22 mouse cellular contexts compared by ENCODE assay signal in the genomic region with DNA sequence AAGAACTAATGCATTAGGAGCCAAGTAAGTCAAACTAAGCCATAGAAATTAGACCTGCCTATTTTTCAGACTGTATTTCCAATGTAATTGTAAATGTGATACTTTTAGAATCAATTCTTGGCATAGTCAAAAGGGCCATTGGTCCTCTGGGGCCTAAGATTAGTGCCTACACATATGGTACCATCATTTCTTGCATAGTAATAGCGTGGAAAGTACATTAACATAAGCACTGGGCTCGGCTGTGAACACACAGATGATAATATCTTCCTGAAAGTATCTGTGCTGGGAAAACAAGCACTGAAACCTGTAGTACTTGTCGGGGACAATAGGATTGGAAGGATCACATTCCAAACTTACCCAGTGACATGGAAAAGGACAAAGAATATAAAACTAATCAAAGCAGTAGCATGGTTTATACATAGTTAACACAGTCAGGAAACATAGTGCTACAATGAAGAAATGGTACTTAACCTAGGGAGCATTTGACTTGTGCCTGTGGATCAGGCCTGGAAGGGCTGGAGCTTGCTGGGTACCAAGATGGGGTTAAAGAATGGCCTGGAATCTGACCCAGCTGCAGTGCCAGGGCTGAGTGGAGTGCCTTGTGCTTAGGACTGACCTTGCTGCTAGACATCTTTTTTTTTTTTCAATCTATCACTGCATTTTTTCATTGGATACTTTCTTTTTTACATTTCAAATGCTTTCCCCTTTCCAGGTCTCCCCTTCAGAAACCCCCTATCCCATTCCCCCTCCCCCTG. TPM values are rescaled to one million over a fixed set of nuclear protein-coding genes. Genes with fewer than 3 reads are reported as not detected.
A peak's percentile ranks its signal among the peaks of the same experiment; 100 is the strongest.
DNase-seq lines count a peak whose midpoint lies in the region; ATAC-seq and TF ChIP-seq lines count a peak whose summit lies in the region.
"Had no signal": no experiment of that assay in that cellular context is flagged by ENCODE, and none has a peak within 500 bp of the region (broad histone marks: within the 10 kb centered on the region; RNA-seq: fewer than 3 reads in every experiment).

No protein-coding gene starts in this region.

- 0 out of 2 replicates have a peak overlapping the region, but pooled peaks have one; percentile 28 for H3K27ac ChIP-seq in heart, embryonic 13.5 days (replicated peaks)
- peak overlapping the region; percentile 24; the same call in 1 of the 2 replicates for H3K27ac ChIP-seq in layer of hippocampus, adult 2 months
- H3K27ac ChIP-seq in midbrain, embryonic 14.5 days (replicated peaks; ENCODE audit: low read depth, low read length): no peak overlapping the region
- no peak overlapping the region for H3K27ac ChIP-seq in midbrain, postnatal 0 days (ENCODE audit: low read depth, low read length)
- H3K27ac ChIP-seq: forebrain, embryonic 10.5 days; hindbrain, postnatal 0 days had no signal

- H3K9me3 ChIP-seq in heart, embryonic 13.5 days: no peaks in the 10 kb centered on the region
- H3K9me3 ChIP-seq in midbrain, embryonic 14.5 days (ENCODE audit: control insufficient read depth, low read length): no peaks in the 10 kb centered on the region
- no peaks in the 10 kb centered on the region for H3K9me3 ChIP-seq in midbrain, postnatal 0 days (ENCODE audit: low read length)
- H3K9me3 ChIP-seq: forebrain, embryonic 10.5 days; heart, embryonic 12.5 days had no signal

- 74% methylated on average over 3 of the region's 3 CpGs for WGBS in heart, embryonic 13.5 days
- 34% methylated on average over 3 of the region's 3 CpGs for WGBS in midbrain, embryonic 14.5 days
- WGBS in midbrain, postnatal 0 days: 48% methylated on average over 3 of the region's 3 CpGs

- H3K9ac ChIP-seq in heart, embryonic 13.5 days: no peak overlapping the region
- H3K9ac ChIP-seq in midbrain, embryonic 14.5 days (replicated peaks; ENCODE audit: low read length): no peak overlapping the region
- H3K9ac ChIP-seq in midbrain, postnatal 0 days (replicated peaks; ENCODE audit: low read length, poor library complexity, severe bottlenecking): no peak overlapping the region
- H3K9ac ChIP-seq: forebrain, postnatal 0 days; heart, embryonic 12.5 days had no signal

- no peaks in the 10 kb centered on the region for H3K27me3 ChIP-seq in heart, embryonic 13.5 days (replicated peaks)
- no peaks in the 10 kb centered on the region for H3K27me3 ChIP-seq in midbrain, embryonic 14.5 days (ENCODE audit: control insufficient read depth, insufficient read depth, low read length)
- H3K27me3 ChIP-seq in midbrain, postnatal 0 days (ENCODE audit: insufficient read depth, low read length): no peaks in the 10 kb centered on the region
- H3K27me3 ChIP-seq: CH12.LX; heart, embryonic 12.5 days had no signal

- no peak for DNase-seq in heart, postnatal 4 days
- no peak for DNase-seq in layer of hippocampus, adult 2 months (ENCODE audit: low spot score in 2 of 2)
- no peak for DNase-seq in layer of hippocampus, adult 18-20 months (ENCODE audit: low spot score in 2 of 2)
- peak; percentile 31 for DNase-seq in midbrain, embryonic 14.5 days
- DNase-seq in midbrain, postnatal 0 days (ENCODE audit: low spot score): no peak
- no peak for DNase-seq in T-cell, adult 2 months (ENCODE audit: low spot score)
- DNase-seq: adrenal gland, postnatal 36 days; cerebellum, adult 11-12 months; cerebellum, postnatal 14 days; forebrain, postnatal 0 days; thymus, postnatal 36 days had no signal

- peaks cover 82% of the 10 kb centered on the region for H3K36me3 ChIP-seq in heart, embryonic 13.5 days
- peaks cover 11% of the 10 kb centered on the region; the same call in 1 of the 2 replicates for H3K36me3 ChIP-seq in midbrain, embryonic 14.5 days (ENCODE audit: control insufficient read depth, insufficient read depth, low read length)
- H3K36me3 ChIP-seq in midbrain, postnatal 0 days (ENCODE audit: insufficient read depth, low read length): peaks cover 5% of the 10 kb centered on the region; the same call in 1 of the 2 replicates

- no peak for ATAC-seq in heart, embryonic 13.5 days (ENCODE audit: extremely low read depth, insufficient number of reproducible peaks, low FRiP score, low TSS enrichment)
- ATAC-seq in midbrain, embryonic 14.5 days (ENCODE audit: low FRiP score, low TSS enrichment): no peak
- ATAC-seq in midbrain, postnatal 0 days (ENCODE audit: low FRiP score): no peak
- ATAC-seq: forebrain, postnatal 0 days; hindbrain, postnatal 0 days had no signal

- no peak overlapping the region for H3K4me3 ChIP-seq in heart, embryonic 13.5 days
- H3K4me3 ChIP-seq in layer of hippocampus, adult 2 months: no peak overlapping the region
- H3K4me3 ChIP-seq in midbrain, embryonic 14.5 days (replicated peaks; ENCODE audit: low read depth, low read length): no peak overlapping the region
- H3K4me3 ChIP-seq in midbrain, postnatal 0 days (ENCODE audit: low read depth, low read length): no peak overlapping the region
- H3K4me3 ChIP-seq: forebrain, embryonic 10.5 days; heart, embryonic 12.5 days had no signal

- H3K4me2 ChIP-seq in heart, embryonic 13.5 days: no peak overlapping the region
- H3K4me2 ChIP-seq in midbrain, embryonic 14.5 days (ENCODE audit: low read length): no peak overlapping the region
- H3K4me2 ChIP-seq in midbrain, postnatal 0 days (ENCODE audit: low read depth, low read length, poor library complexity, severe bottlenecking): no peak overlapping the region
- H3K4me2 ChIP-seq: heart, embryonic 12.5 days; liver, embryonic 11.5 days had no signal

- peaks cover 6% of the 10 kb centered on the region; the same call in 1 of the 2 replicates for H3K4me1 ChIP-seq in heart, embryonic 13.5 days
- no peaks in the 10 kb centered on the region for H3K4me1 ChIP-seq in midbrain, embryonic 14.5 days (ENCODE audit: control insufficient read depth, insufficient read depth, low read length)
- H3K4me1 ChIP-seq in midbrain, postnatal 0 days (ENCODE audit: insufficient read depth, low read length): no peaks in the 10 kb centered on the region
- H3K4me1 ChIP-seq: heart, embryonic 12.5 days had no signal

- no peak for TF ChIP-seq CTCF in layer of hippocampus, adult 2 months (conservative IDR thresholded peaks at IDR 0.05)
- no peak for TF ChIP-seq CTCF in midbrain, postnatal 0 days (IDR thresholded peaks at IDR 0.05)

RNA-seq across cellular contexts. Expression of a gene that starts 29.6 kb away (rescaled TPM):
- 6.4 and 6.9 TPM in 2 replicates for polyA plus RNA-seq in heart, embryonic 13.5 days (2015; fragmentation: Nextera tagmentation; extraction: Ambion mirVana)
- 10 to 100 TPM; 23.3 to 27.4 TPM for total RNA-seq in heart, postnatal 4 days (2021)
- total RNA-seq in layer of hippocampus, adult 2 months (2021): 10 to 100 TPM; 41.4 to 44.0 TPM
- 10 to 100 TPM; 41.9 to 44.6 TPM for total RNA-seq in layer of hippocampus, adult 18-20 months (2021)
- 2.9 and 5.1 TPM in 2 replicates for polyA plus RNA-seq in midbrain, embryonic 14.5 days (2014; fragmentation: Nextera tagmentation; extraction: Ambion mirVana)
- total RNA-seq in midbrain, postnatal 0 days (2014; rRNA removed): 9.7 and 10.0 TPM in 2 replicates
- polyA plus RNA-seq in midbrain, postnatal 0 days (2015; fragmentation: Nextera tagmentation; extraction: Ambion mirVana): 3.4 TPM in 2 replicates

RNA-seq across cellular contexts. Expression of a gene that starts 42.9 kb away (rescaled TPM):
- polyA plus RNA-seq in heart, embryonic 13.5 days (2015; fragmentation: Nextera tagmentation; extraction: Ambion mirVana): 0.24 and 0.28 TPM in 2 replicates
- total RNA-seq in heart, postnatal 4 days (2021): not detected
- under 1 TPM in 1 of 2 experiments, not detected in 1; 0.37 TPM for total RNA-seq in layer of hippocampus, adult 2 months (2021)
- total RNA-seq in layer of hippocampus, adult 18-20 months (2021): under 1 TPM in 1 of 2 experiments, not detected in 1; 0.10 TPM
- polyA plus RNA-seq in midbrain, embryonic 14.5 days (2014; fragmentation: Nextera tagmentation; extraction: Ambion mirVana): 4.5 and 6.7 TPM in 2 replicates
- total RNA-seq in midbrain, postnatal 0 days (2014; rRNA removed): 3.7 and 7.4 TPM in 2 replicates
- polyA plus RNA-seq in midbrain, postnatal 0 days (2015; fragmentation: Nextera tagmentation; extraction: Ambion mirVana): 3.0 and 3.9 TPM in 2 replicates
- total RNA-seq: adrenal gland, postnatal 36 days; CH12.LX; hematopoietic stem cell, adult 5-6 weeks; megakaryocyte-erythroid progenitor cell, adult 5-6 weeks; MEL had no signal
- polyA plus RNA-seq: forebrain, embryonic 10.5 days; gonadal fat pad, adult 2 months; limb, embryonic 11.5 days had no signal

Comparison
In these comparisons a context has a peak if more than half of its experiments do, and no peak if none do; other contexts are left out.
1. H3K27ac ChIP-seq: peak in heart, embryonic 13.5 days (single experiment) and layer of hippocampus, adult 2 months (single experiment); none in midbrain, embryonic 14.5 days (single experiment) and midbrain, postnatal 0 days (single experiment).